Comparison of ENCODE assay signal across 23 mouse cellular contexts in genomic region chr12:108820461-108820860, GRCm38 (mm10).
"Had no signal": no experiment of that assay in that cellular context is flagged by ENCODE, and none has a peak within 500 bp of the region (broad histone marks: within the 10 kb centered on the region; RNA-seq: fewer than 3 reads in every experiment).

No protein-coding gene starts in this region.

- H3K36me3 ChIP-seq: midbrain, embryonic 15.5 days had no signal

- H3K4me3 ChIP-seq: layer of hippocampus, adult 2 months; limb, embryonic 10.5 days; limb, embryonic 13.5 days; liver, embryonic 12.5 days; liver, embryonic 15.5 days; lung, embryonic 15.5 days; midbrain, embryonic 12.5 days; midbrain, embryonic 15.5 days; neural tube, embryonic 12.5 days; neural tube, embryonic 15.5 days had no signal

- H3K4me1 ChIP-seq: limb, embryonic 10.5 days; limb, embryonic 13.5 days; liver, embryonic 12.5 days; liver, embryonic 15.5 days; lung, embryonic 15.5 days; midbrain, embryonic 12.5 days; midbrain, embryonic 15.5 days; neural tube, embryonic 12.5 days; neural tube, embryonic 15.5 days had no signal

- H3K4me2 ChIP-seq: limb, embryonic 13.5 days; liver, embryonic 12.5 days; liver, embryonic 15.5 days; lung, embryonic 15.5 days; midbrain, embryonic 12.5 days; midbrain, embryonic 15.5 days; neural tube, embryonic 12.5 days; neural tube, embryonic 15.5 days had no signal

- ATAC-seq: liver, embryonic 12.5 days; midbrain, embryonic 15.5 days had no signal

- H3K9ac ChIP-seq: limb, embryonic 13.5 days; liver, embryonic 12.5 days; liver, embryonic 15.5 days; lung, embryonic 15.5 days; midbrain, embryonic 12.5 days; midbrain, embryonic 15.5 days; neural tube, embryonic 12.5 days; neural tube, embryonic 15.5 days had no signal

- H3K27ac ChIP-seq: kidney, postnatal 0 days; layer of hippocampus, adult 2 months; limb, embryonic 10.5 days; limb, embryonic 13.5 days; liver, embryonic 12.5 days; liver, embryonic 15.5 days; lung, embryonic 15.5 days; midbrain, embryonic 12.5 days; midbrain, embryonic 15.5 days; neural tube, embryonic 12.5 days; neural tube, embryonic 15.5 days; stomach, postnatal 0 days had no signal

- H3K27me3 ChIP-seq: limb, embryonic 13.5 days; liver, embryonic 12.5 days; liver, embryonic 15.5 days; lung, embryonic 15.5 days; midbrain, embryonic 12.5 days; midbrain, embryonic 15.5 days; neural tube, embryonic 12.5 days; neural tube, embryonic 15.5 days had no signal

- H3K9me3 ChIP-seq: limb, embryonic 10.5 days; limb, embryonic 13.5 days; liver, embryonic 12.5 days; liver, embryonic 15.5 days; lung, embryonic 15.5 days; midbrain, embryonic 12.5 days; midbrain, embryonic 15.5 days; neural tube, embryonic 12.5 days; neural tube, embryonic 15.5 days had no signal

- DNase-seq: kidney, postnatal 25 days; layer of hippocampus, adult 9-11 months; liver; lung, adult 18-20 months; lung, postnatal 10 days; lung, postnatal 36 days; right cerebral cortex, adult 18-20 months; right cerebral cortex, postnatal 14 days; right cerebral cortex, postnatal 4 days; thymus, adult 18-20 months; thymus, postnatal 36 days had no signal
